Mouse (Mus musculus): Measurements from ENCODE around the gene Qser1. TPM values are rescaled to one million over a fixed set of nuclear protein-coding genes. Genes with fewer than 3 reads are reported as not detected.
A peak's percentile ranks its signal among the peaks of the same experiment; 100 is the strongest.

Qser1 gene
- polyA plus RNA-seq, 1 experiment from 2014 or later: 10.4 TPM

GRCm38 (mm10) chr2:104815561-104816370 is 794 bp downstream of the Qser1 start:
- Histone ChIP-seq H3K4me1 (peaks cover 27% of the 10 kb centered on the region), H3K9me3 (replicated peaks) (no peaks in the 10 kb centered on the region), H3K27me3 (no peaks in the 10 kb centered on the region), H3K36me3 (no peaks in the 10 kb centered on the region), H3K27ac (peak overlapping the region; percentile 99), H3K9ac (peak overlapping the region; percentile 99), H3K4me3 (replicated peaks) (peak overlapping the region; percentile 96), H3K4me2 (peak overlapping the region; percentile 67)
- under 1% methylated on average over 31 of the region's 33 CpGs for WGBS
- peak; percentile 30 for ATAC-seq (replicated peaks; ENCODE audit: low FRiP score)

DNA sequence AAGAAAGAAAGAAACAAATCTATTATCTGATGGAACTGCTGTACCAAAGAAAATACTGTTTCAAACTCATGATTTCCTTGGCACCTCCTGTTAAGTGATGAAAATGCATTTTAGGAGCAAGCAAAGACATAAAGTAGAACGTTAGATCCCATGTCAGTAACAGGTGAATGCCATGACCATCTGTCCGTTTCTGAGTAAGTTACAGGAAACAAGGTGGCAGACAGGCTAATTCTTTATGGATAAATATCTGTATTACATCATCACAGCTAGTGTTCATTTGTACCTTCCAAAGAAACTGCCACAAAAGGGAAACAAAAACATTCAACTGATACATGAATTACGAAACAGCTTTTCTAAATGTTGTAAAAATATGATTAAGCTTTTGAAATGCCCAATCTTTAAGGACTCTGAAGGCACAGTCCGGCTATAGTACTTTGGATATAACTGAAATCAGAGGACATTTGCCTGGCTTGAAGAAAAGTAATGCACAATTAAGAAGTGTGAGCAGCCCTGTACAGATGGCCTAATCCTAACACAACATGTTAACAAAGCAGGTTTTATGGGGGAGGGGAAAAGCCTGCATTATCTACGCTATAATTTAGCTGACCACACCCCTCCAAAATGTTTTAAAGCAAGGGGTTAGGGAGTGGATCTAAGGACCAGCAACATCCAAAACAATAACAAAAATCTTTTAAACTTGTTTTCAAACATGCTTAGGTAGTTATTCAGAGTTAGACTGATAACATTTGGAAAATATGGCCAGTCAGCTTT is 2.2 kb downstream of the Qser1 start:
- Histone ChIP-seq H3K27ac (no peak overlapping the region), H3K4me1 (peaks cover 27% of the 10 kb centered on the region), H3K9ac (no peak overlapping the region), H3K4me2 (peak overlapping the region; percentile 19; the same call in 1 of the 2 replicates), H3K36me3 (peaks cover 8% of the 10 kb centered on the region; the same call in 1 of the 2 replicates), H3K9me3 (replicated peaks) (no peaks in the 10 kb centered on the region), H3K27me3 (no peaks in the 10 kb centered on the region), H3K4me3 (replicated peaks) (no peak overlapping the region)
- 61% methylated on average over 5 of the region's 5 CpGs for WGBS
- no peak for ATAC-seq (replicated peaks; ENCODE audit: low FRiP score)

- no peak for ATAC-seq (replicated peaks; ENCODE audit: low FRiP score)
- Histone ChIP-seq H3K9ac (no peak overlapping the region), H3K4me3 (replicated peaks) (no peak overlapping the region), H3K36me3 (peaks cover 22% of the 10 kb centered on the region), H3K4me1 (no peaks in the 10 kb centered on the region), H3K27me3 (no peaks in the 10 kb centered on the region), H3K27ac (no peak overlapping the region), H3K4me2 (no peak overlapping the region), H3K9me3 (replicated peaks) (no peaks in the 10 kb centered on the region)
- 76% methylated on average over 1 of the region's 1 CpGs for WGBS
These were observed 11.1 kb downstream of the Qser1 start for GRCm38 (mm10) chr2:104805435-104805834.

DNA sequence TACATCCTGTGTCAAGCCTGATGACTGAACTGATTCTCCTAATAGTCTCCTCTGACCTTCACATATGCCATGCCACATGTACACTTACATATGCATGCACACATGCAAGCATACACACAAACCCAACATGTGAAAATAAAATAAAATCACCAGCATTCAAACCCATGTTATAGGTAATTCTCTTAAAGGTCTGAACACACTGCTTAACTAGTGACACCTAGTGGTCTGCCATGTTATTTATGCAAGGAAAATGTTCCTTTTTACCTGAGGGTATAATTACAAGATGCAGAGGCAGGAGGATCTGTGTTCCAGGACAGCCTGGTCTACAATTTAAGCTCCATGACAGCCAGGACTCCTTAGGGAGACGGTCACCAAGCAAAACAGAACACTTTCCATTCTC is 41.8 kb downstream of the Qser1 start:
- Histone ChIP-seq H3K4me2 (no peak overlapping the region), H3K9me3 (replicated peaks) (no peaks in the 10 kb centered on the region), H3K27me3 (no peaks in the 10 kb centered on the region), H3K4me1 (no peaks in the 10 kb centered on the region), H3K27ac (no peak overlapping the region), H3K4me3 (replicated peaks) (no peak overlapping the region), H3K36me3 (peaks cover 72% of the 10 kb centered on the region), H3K9ac (no peak overlapping the region)
- ATAC-seq (replicated peaks; ENCODE audit: low FRiP score): no peak
- 69% methylated on average over 1 of the region's 1 CpGs for WGBS

DNA sequence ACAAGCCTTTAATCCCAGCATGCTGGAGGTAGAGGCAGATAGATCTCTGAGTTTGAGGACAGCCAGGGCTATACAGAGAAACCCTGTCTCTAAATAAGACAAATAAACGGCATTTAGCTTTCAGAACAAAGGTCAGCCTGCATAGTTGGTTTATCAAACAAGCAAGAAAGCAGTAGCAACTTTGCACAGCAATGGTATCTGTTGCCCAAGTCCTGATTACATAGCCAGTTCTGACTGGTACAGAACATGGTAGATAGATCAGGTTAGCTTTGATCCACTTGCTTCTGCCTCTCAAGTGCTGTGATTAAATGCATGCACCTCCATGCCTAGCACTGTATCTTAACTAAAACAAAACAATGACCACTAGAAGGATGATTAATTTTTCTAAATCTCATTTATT is 47.9 kb downstream of the Qser1 start:
- Histone ChIP-seq H3K9ac (no peak overlapping the region), H3K36me3 (peaks cover 74% of the 10 kb centered on the region), H3K4me1 (no peaks in the 10 kb centered on the region), H3K4me2 (no peak overlapping the region), H3K9me3 (replicated peaks) (no peaks in the 10 kb centered on the region), H3K27me3 (no peaks in the 10 kb centered on the region), H3K27ac (no peak overlapping the region), H3K4me3 (replicated peaks) (no peak overlapping the region)
- ATAC-seq (replicated peaks; ENCODE audit: low FRiP score): no peak
- WGBS: 93% methylated on average over 1 of the region's 1 CpGs

DNA sequence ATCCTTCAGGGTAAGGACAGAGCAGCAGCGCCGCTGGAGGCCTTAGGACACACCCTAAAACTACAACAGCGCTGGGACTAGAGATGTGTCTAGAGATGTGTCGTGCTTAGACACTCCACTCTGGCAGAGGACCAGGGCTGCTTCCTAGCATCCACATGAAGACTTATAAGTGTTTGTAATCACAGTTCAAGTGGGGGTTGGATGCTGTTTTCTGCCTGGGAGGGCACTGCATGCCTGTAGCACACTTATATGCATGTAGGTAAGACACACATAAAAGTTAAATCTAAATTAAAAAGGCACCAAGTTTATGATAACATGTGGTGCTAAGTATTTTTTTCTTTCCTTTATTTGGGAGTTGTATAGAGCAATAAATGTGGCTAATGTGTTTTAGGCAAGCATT is 52.5 kb downstream of the Qser1 start:
- H3K9ac ChIP-seq: no peak overlapping the region
- H3K4me1 ChIP-seq: no peaks in the 10 kb centered on the region
- no peak overlapping the region for H3K4me2 ChIP-seq
- H3K36me3 ChIP-seq: peaks cover 74% of the 10 kb centered on the region
- H3K27ac ChIP-seq: no peak overlapping the region
- no peak for ATAC-seq (replicated peaks; ENCODE audit: low FRiP score)
- H3K4me3 ChIP-seq (replicated peaks): no peak overlapping the region
- H3K9me3 ChIP-seq (replicated peaks): no peaks in the 10 kb centered on the region
- H3K27me3 ChIP-seq: no peaks in the 10 kb centered on the region
- 95% methylated on average over 4 of the region's 4 CpGs for WGBS

- Histone ChIP-seq H3K4me1 (no peaks in the 10 kb centered on the region), H3K27ac (no peak overlapping the region), H3K4me2 (no peak overlapping the region), H3K9me3 (replicated peaks) (no peaks in the 10 kb centered on the region), H3K27me3 (no peaks in the 10 kb centered on the region), H3K9ac (no peak overlapping the region), H3K4me3 (replicated peaks) (no peak overlapping the region), H3K36me3 (peaks cover 68% of the 10 kb centered on the region)
- 75% methylated on average over 8 of the region's 8 CpGs for WGBS
- ATAC-seq (replicated peaks; ENCODE audit: low FRiP score): no peak
These were observed 53.3 kb downstream of the Qser1 start for GRCm38 (mm10) chr2:104763134-104763703.

DNA sequence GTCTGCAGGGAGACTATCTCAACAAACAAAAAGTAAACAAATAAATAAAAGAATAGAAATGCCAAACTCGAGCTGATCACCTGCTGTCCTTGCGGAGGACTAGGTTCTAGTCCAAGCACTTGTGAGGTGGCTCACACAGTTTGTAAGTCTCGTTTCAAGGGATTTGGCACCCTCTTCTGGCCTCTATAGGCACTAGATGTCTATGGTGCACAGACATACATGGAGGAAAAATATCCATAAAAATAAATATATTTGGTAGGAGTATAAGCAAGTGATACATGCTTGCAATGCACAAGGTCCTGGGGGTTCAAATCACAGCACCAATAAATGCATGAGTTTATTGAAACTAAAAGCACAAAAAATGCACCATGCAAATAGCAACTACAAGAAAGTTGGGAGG is 65.9 kb downstream of the Qser1 start:
- Histone ChIP-seq H3K27ac (no peak overlapping the region), H3K36me3 (peaks cover 9% of the 10 kb centered on the region; the same call in 1 of the 2 replicates), H3K4me1 (no peaks in the 10 kb centered on the region), H3K9me3 (replicated peaks) (no peaks in the 10 kb centered on the region), H3K4me3 (replicated peaks) (no peak overlapping the region), H3K27me3 (no peaks in the 10 kb centered on the region), H3K9ac (no peak overlapping the region), H3K4me2 (no peak overlapping the region)
- WGBS: 61% methylated on average over 3 of the region's 3 CpGs
- ATAC-seq (replicated peaks; ENCODE audit: low FRiP score): no peak

DNA sequence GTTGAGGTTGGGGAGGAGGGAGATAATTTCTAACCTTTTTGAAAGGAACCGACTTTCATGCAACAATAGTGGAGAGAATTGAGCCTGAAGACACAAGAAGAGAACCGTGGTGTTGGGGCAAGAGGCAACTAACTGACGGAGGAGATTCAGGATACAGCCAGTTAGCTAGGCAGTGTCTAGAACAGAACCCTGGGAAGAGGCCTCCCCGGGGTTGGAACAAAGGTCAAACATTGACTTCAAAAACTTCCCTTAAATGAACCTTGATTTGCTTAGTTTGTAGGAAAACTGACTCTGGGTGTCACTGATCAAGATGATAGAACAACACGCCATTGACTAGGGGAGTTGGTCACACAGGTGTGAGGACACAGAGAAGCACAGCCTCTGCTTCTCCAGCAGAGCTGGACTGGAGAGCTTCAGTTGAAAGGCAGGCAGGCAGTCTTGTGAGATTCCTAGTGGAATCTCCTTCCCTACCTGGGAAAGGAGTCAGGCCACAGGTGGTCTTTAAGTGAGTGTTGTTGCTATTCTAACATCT is 67.8 kb downstream of the Qser1 start:
- Histone ChIP-seq H3K4me3 (replicated peaks) (no peak overlapping the region), H3K4me2 (no peak overlapping the region), H3K27me3 (no peaks in the 10 kb centered on the region), H3K36me3 (peaks cover 7% of the 10 kb centered on the region; the same call in 1 of the 2 replicates), H3K27ac (no peak overlapping the region), H3K4me1 (no peaks in the 10 kb centered on the region), H3K9me3 (replicated peaks) (no peaks in the 10 kb centered on the region), H3K9ac (no peak overlapping the region)
- ATAC-seq (replicated peaks; ENCODE audit: low FRiP score): no peak
- WGBS: 75% methylated on average over 5 of the region's 5 CpGs

DNA sequence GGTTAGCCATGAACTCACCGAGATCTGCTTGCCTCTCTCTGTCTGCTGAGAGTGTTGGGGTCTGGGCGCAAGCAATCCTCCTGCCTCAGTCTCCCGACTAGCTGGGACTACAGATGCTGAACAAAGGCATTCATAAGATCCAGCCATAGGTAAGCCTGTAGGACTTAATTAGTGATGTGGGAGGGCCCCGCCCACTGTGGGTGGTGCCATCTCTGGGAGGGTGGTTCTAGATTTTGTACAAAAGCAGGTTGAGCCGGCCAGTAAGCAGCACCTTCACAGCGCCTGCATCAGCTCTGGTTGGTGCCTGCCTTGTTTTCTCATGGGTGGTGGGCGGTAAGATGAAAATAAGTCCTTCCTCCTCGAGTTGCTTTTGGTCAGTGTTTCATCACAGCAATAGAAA is 70.3 kb downstream of the Qser1 start:
- Histone ChIP-seq H3K9me3 (replicated peaks) (no peaks in the 10 kb centered on the region), H3K4me3 (replicated peaks) (no peak overlapping the region), H3K4me2 (no peak overlapping the region), H3K27ac (no peak overlapping the region), H3K9ac (no peak overlapping the region), H3K4me1 (peaks cover 17% of the 10 kb centered on the region), H3K36me3 (no peaks in the 10 kb centered on the region), H3K27me3 (no peaks in the 10 kb centered on the region)
- no peak for ATAC-seq (replicated peaks; ENCODE audit: low FRiP score)
- WGBS: 59% methylated on average over 8 of the region's 8 CpGs

GRCm38 (mm10) chr2:104743971-104744370 is 72.6 kb downstream of the Qser1 start:
- 41% methylated on average over 5 of the region's 5 CpGs for WGBS

GRCm38 (mm10) chr2:104743160-104743559 is 73.4 kb downstream of the Qser1 start:
- peak overlapping the region; percentile 76 for H3K4me3 ChIP-seq (replicated peaks)
- peak; percentile 70 for ATAC-seq (replicated peaks; ENCODE audit: low FRiP score)
- peak overlapping the region; percentile 89 for H3K27ac ChIP-seq
- no peak overlapping the region for H3K9ac ChIP-seq
- H3K27me3 ChIP-seq: no peaks in the 10 kb centered on the region
- no peaks in the 10 kb centered on the region for H3K36me3 ChIP-seq
- no peaks in the 10 kb centered on the region for H3K9me3 ChIP-seq (replicated peaks)
- WGBS: 9% methylated on average over 7 of the region's 7 CpGs
- peak overlapping the region; percentile 89 for H3K4me2 ChIP-seq
- peaks cover 37% of the 10 kb centered on the region for H3K4me1 ChIP-seq

More at GRCm38 (mm10) chr2:104743971-104744370, 72.6 kb downstream of the Qser1 start:
- ATAC-seq (replicated peaks; ENCODE audit: low FRiP score): 0 out of 2 replicates have a peak, but pooled peaks have one; percentile 14
- H3K27ac ChIP-seq: peak overlapping the region; percentile 39; the same call in 1 of the 2 replicates
- H3K4me3 ChIP-seq (replicated peaks): no peak overlapping the region
- no peaks in the 10 kb centered on the region for H3K36me3 ChIP-seq
- H3K4me1 ChIP-seq: peaks cover 32% of the 10 kb centered on the region
- H3K9ac ChIP-seq: no peak overlapping the region
- no peak overlapping the region for H3K4me2 ChIP-seq
- no peaks in the 10 kb centered on the region for H3K27me3 ChIP-seq
- no peaks in the 10 kb centered on the region for H3K9me3 ChIP-seq (replicated peaks)
